Mouse (Mus musculus) CH12.LX (cell line): ENCODE measurements at regions not wholly inside any gene's neighbourhood (a gene's known extent, or its start where the extent isn't known, plus 50 kb on each side); places are given as distances from the start of the nearest gene placed in this dataset.

Source experiments
- DNase-seq: peaks from one replicate; pipeline ENCODE4 v3.0.0-alpha.2; 2013; ENCODE audit errors: extremely low read depth
- H3K27ac ChIP-seq: 2 replicates; pipeline ENCODE4 v1.5.1; 2012; ENCODE audit warnings: low read depth, mild to moderate bottlenecking, control low read depth, moderate library complexity; ENCODE audit not compliant: insufficient read depth
- H3K27me3 ChIP-seq: replicated peaks from 2 replicates; pipeline ENCODE3; 2012; ENCODE audit warnings: inconsistent platforms
- H3K36me3 ChIP-seq, 2 experiments: replicated peaks in 1 of 2; 2 replicates each; pipeline versions ENCODE3 to v1.6.1; 2012; ENCODE audit warnings: inconsistent platforms in 1 of 2, low read length in 1 of 2, mild to moderate bottlenecking in 1 of 2, mixed read lengths in 1 of 2, moderate library complexity in 1 of 2; ENCODE audit not compliant: control insufficient read depth in 1 of 2, insufficient read depth in 1 of 2
- H3K4me1 ChIP-seq, 2 experiments: 2 replicates each; pipeline ENCODE4 v1.6.1; 2012; ENCODE audit warnings: inconsistent platforms in 1 of 2, moderate library complexity in 1 of 2; ENCODE audit not compliant: insufficient read depth in 2 of 2, control insufficient read depth in 1 of 2
- H3K4me2 ChIP-seq: 2 replicates; pipeline ENCODE4 v1.6.1; 2012; ENCODE audit warnings: low read depth, mild to moderate bottlenecking, control low read depth; ENCODE audit not compliant: poor library complexity, insufficient read depth, severe bottlenecking
- H3K4me3 ChIP-seq, 3 experiments: fragments of 150-350 bp in 1 of 3; sonication (generic) in 1 of 3; replicated peaks in 1 of 3; 2 replicates each; pipeline versions ENCODE3 to v1.5.1; 2011 to 2012; ENCODE audit warnings: low read depth in 2 of 3, low read length in 2 of 3, mild to moderate bottlenecking in 2 of 3, moderate library complexity in 2 of 3, control low read depth in 1 of 3, improper control_type of control experiment in 1 of 3, inconsistent platforms in 1 of 3, mixed read lengths in 1 of 3; ENCODE audit not compliant: poor library complexity in 1 of 3
- H3K79me2 ChIP-seq: replicated peaks from 2 replicates; pipeline ENCODE4 v1.6.1; 2012; ENCODE audit warnings: mild to moderate bottlenecking, moderate library complexity; ENCODE audit not compliant: control insufficient read depth, poor library complexity, insufficient read depth, severe bottlenecking; ENCODE audit errors: extremely low read depth
- H3K9ac ChIP-seq: 2 replicates; pipeline ENCODE4 v1.6.1; 2012; ENCODE audit warnings: low read depth, mild to moderate bottlenecking, control low read depth, moderate library complexity; ENCODE audit not compliant: insufficient read depth
- H3K9me3 ChIP-seq: replicated peaks from 2 replicates; pipeline ENCODE3; 2012; ENCODE audit warnings: low read length, inconsistent platforms, mixed read lengths
- BHLHE40 ChIP-seq: IDR thresholded peaks from 2 replicates; pipeline ENCODE4 v1.6.1; 2011; ENCODE audit warnings: mild to moderate bottlenecking, low read depth, low read length, improper control_type of control experiment
- CTCF ChIP-seq, 2 experiments: IDR thresholded peaks in 1 of 2; conservative IDR thresholded peaks in 1 of 2; 2 replicates each; pipeline ENCODE4 v1.5.1; 2011 to 2012; ENCODE audit warnings: low read depth in 2 of 2, low read length in 2 of 2, improper control_type of control experiment in 1 of 2, inconsistent platforms in 1 of 2, mild to moderate bottlenecking in 1 of 2, moderate library complexity in 1 of 2
- E2F4 ChIP-seq: IDR thresholded peaks from 2 replicates; pipeline ENCODE4 v1.6.1; 2011; ENCODE audit warnings: low read depth, low read length, improper control_type of control experiment; ENCODE audit not compliant: insufficient replicate concordance
- ELF1 ChIP-seq: IDR thresholded peaks from 2 replicates; pipeline ENCODE4 v1.6.1; 2014; ENCODE audit warnings: low read depth, mild to moderate bottlenecking, inconsistent platforms, low read length, improper control_type of control experiment
- EP300 ChIP-seq: IDR thresholded peaks from 2 replicates; pipeline ENCODE4 v1.6.1; 2011; ENCODE audit warnings: low read length, improper control_type of control experiment
- IRF4 ChIP-seq: IDR thresholded peaks from 2 replicates; pipeline ENCODE4 v1.6.1; 2014; ENCODE audit warnings: low read depth, mild to moderate bottlenecking, inconsistent platforms, low read length, improper control_type of control experiment
- JUND ChIP-seq: conservative IDR thresholded peaks from 2 replicates; pipeline ENCODE4 v1.6.1; 2011; ENCODE audit warnings: low read depth, low read length, improper control_type of control experiment
- MEF2A ChIP-seq: IDR thresholded peaks from 2 replicates; pipeline ENCODE4 v1.6.1; 2014; ENCODE audit warnings: low read depth, mild to moderate bottlenecking, inconsistent platforms, low read length, improper control_type of control experiment, borderline replicate concordance
- MYC ChIP-seq: IDR thresholded peaks from 2 replicates; pipeline ENCODE4 v1.6.1; 2011; ENCODE audit warnings: low read depth, mild to moderate bottlenecking, improper control_type of control experiment, low read length
- POLR2AphosphoS2 ChIP-seq: IDR thresholded peaks from 2 replicates; pipeline ENCODE4 v1.6.1; 2011; ENCODE audit warnings: low read depth, low read length, improper control_type of control experiment
- RAD21 ChIP-seq: IDR thresholded peaks from 2 replicates; pipeline ENCODE4 v1.6.1; 2011; ENCODE audit warnings: low read depth, mild to moderate bottlenecking, low read length, improper control_type of control experiment, moderate library complexity
- RCOR1 ChIP-seq: conservative IDR thresholded peaks from 2 replicates; pipeline ENCODE4 v1.6.1; 2012; ENCODE audit warnings: low read depth, mild to moderate bottlenecking, inconsistent platforms, low read length, improper control_type of control experiment
- SMC3 ChIP-seq: IDR thresholded peaks from 2 replicates; pipeline ENCODE4 v1.6.1; 2011; ENCODE audit warnings: low read depth, low read length, improper control_type of control experiment
- TCF12 ChIP-seq: IDR thresholded peaks from 2 replicates; pipeline ENCODE4 v1.6.1; 2014; ENCODE audit warnings: low read depth, mild to moderate bottlenecking, inconsistent platforms, low read length, improper control_type of control experiment
- ZKSCAN1 ChIP-seq: IDR thresholded peaks from 2 replicates; pipeline ENCODE4 v1.6.1; 2012; ENCODE audit warnings: low read depth, inconsistent platforms, low read length, improper control_type of control experiment, borderline replicate concordance
- ZNF384 ChIP-seq: IDR thresholded peaks from 2 replicates; pipeline ENCODE4 v1.6.1; 2012; ENCODE audit warnings: low read depth, low read length, improper control_type of control experiment, inconsistent platforms
- dilution Hi-C: fragments of 300-500 bp; cut with MboI; formaldehyde crosslinking; loops from 2 replicates; pipeline ENCODE4 v1.14.3; 2020; ENCODE audit warnings: low sequenced_read_pairs; ENCODE audit not compliant: extremely low pct_unique_long_range_greater_than_20kb, extremely low pct_ligation_motif_present
- in situ Hi-C: fragments of 300-500 bp; cut with MboI; formaldehyde crosslinking; loops from 3 replicates; pipeline ENCODE4 v1.14.3; 2019; ENCODE audit warnings: low sequenced_read_pairs, low pct_ligation_motif_present, low pct_unique_long_range_greater_than_20kb, mixed read lengths

- Histone ChIP-seq H3K9me3 (no peaks in the 10 kb centered on the region), H3K4me1 (peaks cover 4 to 50% of the 10 kb centered on the region in 2 experiments; a peak in 3 of 4 replicates), H3K36me3 (no peaks in the 10 kb centered on the region), H3K27me3 (no peaks in the 10 kb centered on the region), H3K79me2 (no peaks in the 10 kb centered on the region), H3K9ac (no peak overlapping the region), H3K4me3 (no peak overlapping the region), H3K4me2 (no peak overlapping the region), H3K27ac (no peak overlapping the region)
- DNase-seq = peak; percentile 27
- TF ChIP-seq POLR2AphosphoS2 (no peak), RAD21 (peak; percentile 33), JUND (no peak), RCOR1 (no peak), E2F4 (no peak), MYC (peak; percentile 60; the same call in 1 of the 2 replicates), ZKSCAN1 (no peak), IRF4 (no peak), SMC3 (peak; percentile 62), EP300 (no peak), ZNF384 (no peak), TCF12 (no peak), CTCF (conservative IDR thresholded peaks at IDR 0.05 in 1 of 2, IDR thresholded peaks at IDR 0.05 in 1 of 2; ENCODE audit: low read depth in 2 of 2, low read length in 2 of 2) (peak in 1 of 2 experiments; percentile 81; a peak in 2 of 4 replicates), MEF2A (no peak), BHLHE40 (no peak)
- in situ Hi-C loops (loop anchor here (25.0 kb wide), 2 partner anchors 485 to 785 kb away; no protein-coding TSS in a partner anchor), dilution Hi-C loops (no loop called here)
Observed at GRCm38 (mm10) chr15:51677266-51677665, 2207.4 kb upstream of the Gm7489 start.

GRCm38 (mm10) chr15:51679186-51679902, 2205.4 kb upstream of the Gm7489 start:
- H3K27ac ChIP-seq = no peak overlapping the region
- TF ChIP-seq ELF1 (no peak), CTCF (conservative IDR thresholded peaks at IDR 0.05 in 1 of 2, IDR thresholded peaks at IDR 0.05 in 1 of 2; ENCODE audit: low read depth in 2 of 2, low read length in 2 of 2) (peak in 1 of 2 experiments; percentile 22; a peak in 1 of 4 replicates)
- TF ChIP-seq, all 38 proteins: peak for 1
- Histone ChIP-seq H3K9me3 (no peaks in the 10 kb centered on the region), H3K79me2 (no peaks in the 10 kb centered on the region), H3K36me3 (no peaks in the 10 kb centered on the region), H3K4me1 (peaks cover 2 to 38% of the 10 kb centered on the region in 2 experiments; a peak in 3 of 4 replicates), H3K4me2 (no peak overlapping the region), H3K9ac (no peak overlapping the region), H3K4me3 (no peak overlapping the region), H3K27me3 (no peaks in the 10 kb centered on the region)
- in situ Hi-C loops = loop anchor here (25.0 kb wide), 2 partner anchors 483 to 783 kb away; no protein-coding TSS in a partner anchor
- dilution Hi-C loops = no loop called here
- DNase-seq = no peak
